Mouse (Mus musculus) embryo, embryonic 11 days (tissue): ENCODE data around the gene R3hdm4.
"Not testable (repeated sequence)": the region's sequence is repeated elsewhere in the genome, so short reads cannot be mapped to it uniquely, and the experiment has no call there.

Source experiments
- DNase-seq: peaks from one replicate; pipeline ENCODE4 v3.0.0-alpha.2; 2015

Gene R3hdm4

DNA sequence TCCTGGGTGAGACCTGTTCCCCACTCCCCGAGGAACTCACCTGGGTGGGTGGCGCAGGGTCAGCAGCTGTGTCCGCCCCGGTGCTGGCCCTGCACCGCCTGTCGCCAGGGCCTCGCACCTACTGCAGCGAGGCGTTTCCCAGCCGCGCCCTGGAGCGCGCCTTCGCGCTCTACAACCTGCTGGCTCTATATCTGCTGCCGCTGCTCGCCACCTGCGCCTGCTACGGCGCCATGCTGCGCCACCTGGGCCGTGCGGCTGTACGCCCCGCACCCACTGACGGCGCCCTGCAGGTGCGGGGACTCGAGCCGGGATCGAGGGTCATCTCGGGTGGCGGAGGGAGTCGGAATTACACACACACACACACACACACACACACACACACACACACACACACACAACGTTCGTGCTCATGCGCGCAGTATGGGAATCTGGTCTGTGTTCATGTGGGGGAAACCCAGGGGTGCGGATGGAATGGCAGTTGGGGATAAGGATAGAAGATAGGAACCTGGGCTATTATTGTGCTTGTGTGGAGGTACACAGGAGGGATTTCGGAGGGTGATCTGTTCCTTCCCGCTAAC lies at the start of gene R3hdm4:
R3hdm4 (minus strand) TSS at position 251 of the 578 bp plus-strand sequence.
- DNase-seq: no peak

DNA sequence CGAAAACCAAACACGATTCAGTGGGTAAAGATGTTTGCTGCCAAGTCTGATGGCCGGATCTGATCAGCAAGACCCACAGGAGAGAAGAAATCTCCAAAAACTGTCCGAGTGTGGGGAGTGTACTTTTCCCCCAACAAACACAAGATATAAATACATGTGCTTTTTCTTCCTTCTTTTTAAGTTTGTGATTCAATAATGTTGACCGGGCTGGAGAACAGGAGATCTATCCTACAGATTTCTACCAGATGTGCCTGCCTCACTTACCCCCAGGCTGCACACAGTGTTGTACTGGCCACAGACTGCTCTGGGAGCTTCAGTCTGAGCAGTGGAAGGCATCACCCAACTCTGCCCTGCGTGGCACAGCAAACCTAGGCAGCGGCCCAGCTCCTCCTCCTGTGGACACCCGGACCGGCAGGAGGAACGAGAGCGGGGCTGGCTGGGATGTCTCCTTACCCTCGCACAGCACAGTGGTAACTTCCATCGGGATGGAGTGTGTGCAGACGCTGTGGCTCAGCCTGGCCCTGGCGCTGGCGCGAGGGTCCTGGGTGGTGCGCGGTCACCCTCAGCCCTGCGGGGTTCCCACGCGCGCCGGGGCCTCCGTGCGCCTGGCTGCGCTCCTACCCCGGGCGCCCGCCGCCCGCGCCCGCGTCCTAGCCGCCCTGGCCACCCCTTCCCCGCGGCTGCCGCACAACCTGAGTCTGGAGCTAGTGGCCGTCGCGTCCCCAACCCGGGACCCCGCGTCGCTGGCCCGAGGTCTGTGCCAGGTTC lies 49.6 kb upstream of the R3hdm4 start, which contains the start of gene Grin3b:
Grin3b (plus strand) TSS at position 301 of the 768 bp plus-strand sequence.
- DNase-seq: peak; percentile 40

DNA sequence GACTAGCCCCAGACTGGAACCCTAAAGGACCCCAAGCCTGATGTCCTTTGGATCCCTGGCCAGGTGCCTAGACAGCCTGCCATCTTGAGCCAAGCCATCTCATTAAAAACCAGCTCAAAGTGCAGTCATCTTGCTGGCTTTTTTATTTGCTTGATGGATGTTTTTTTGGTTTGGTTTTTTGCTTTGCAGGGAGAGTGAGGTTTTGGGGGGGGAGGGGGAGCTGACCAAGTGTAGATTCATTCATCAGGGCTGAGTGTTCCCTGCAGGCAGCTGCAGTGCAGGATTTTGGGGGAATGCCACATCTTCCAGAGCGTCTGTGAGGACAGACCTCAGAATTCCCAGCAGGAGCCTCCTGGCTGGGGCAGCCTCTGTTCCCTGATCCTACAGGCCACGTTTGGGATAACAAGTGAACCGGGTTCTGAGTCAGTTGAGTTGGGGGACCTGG lies 48.1 kb upstream of the R3hdm4 start:
- no peak for DNase-seq

GRCm38 (mm10) chr10:79968181-79968580 lies 47.2 kb upstream of the R3hdm4 start:
- no peak for DNase-seq

- no peak for DNase-seq
Observed at GRCm38 (mm10) chr10:79966886-79967400, 45.9 kb upstream of the R3hdm4 start.

- no peak for DNase-seq
Observed at GRCm38 (mm10) chr10:79965325-79965724, 44.3 kb upstream of the R3hdm4 start.

DNA sequence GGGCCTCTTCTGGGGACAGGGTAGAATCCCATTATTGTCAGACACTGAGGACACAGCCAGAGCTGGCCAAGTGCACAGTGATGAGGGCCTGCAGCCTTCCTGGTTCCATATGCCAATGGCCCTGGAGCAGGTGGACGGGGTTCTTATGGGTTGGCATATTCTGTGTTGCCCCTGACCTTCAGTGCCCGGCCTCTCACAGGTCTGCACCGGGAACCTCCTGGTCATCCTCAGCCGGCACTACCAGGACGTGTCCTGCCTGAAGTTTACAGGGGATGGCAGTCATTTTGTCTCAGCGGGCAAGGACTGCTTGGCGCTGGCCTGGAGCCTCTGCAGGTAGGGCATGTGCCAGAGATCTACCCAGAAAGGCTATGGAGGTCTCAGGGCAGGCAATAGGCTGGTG lies 43.7 kb upstream of the R3hdm4 start:
- DNase-seq: no peak

DNA sequence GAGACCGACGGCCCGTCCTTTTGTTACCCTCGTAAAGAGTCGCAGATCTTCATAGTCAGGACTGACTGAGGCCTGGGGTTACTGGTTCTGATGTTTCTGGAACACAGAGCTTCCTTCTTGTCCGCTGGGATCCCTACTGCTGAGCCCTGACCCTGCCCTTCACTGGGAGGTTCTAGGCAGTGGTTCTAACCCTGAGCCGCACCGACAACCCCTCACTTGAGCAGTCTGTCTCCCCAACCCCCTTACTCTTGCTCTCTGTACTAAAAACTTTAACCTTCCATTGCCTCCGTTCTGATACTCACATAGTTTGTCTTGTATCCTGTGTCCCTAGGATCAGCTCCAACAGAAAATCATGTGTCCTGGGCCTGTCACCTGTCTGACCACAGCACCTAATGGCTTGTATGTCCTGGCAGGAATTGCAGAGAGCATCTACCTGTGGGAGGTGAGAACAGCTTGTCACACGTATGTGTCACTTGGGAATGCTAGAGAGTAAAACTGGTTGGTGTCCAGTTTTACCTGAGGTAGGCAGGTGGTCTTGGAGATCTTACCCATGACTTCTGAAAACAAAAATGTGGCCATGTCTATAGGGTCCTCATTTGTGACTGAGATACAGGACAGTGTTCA lies 39.8 kb upstream of the R3hdm4 start:
- no peak for DNase-seq

GRCm38 (mm10) chr10:79959847-79960601 lies 39.0 kb upstream of the R3hdm4 start, which contains the start of gene Wdr18:
Gene Wdr18, plus strand, starts transcription at chr10:79960152.
- peak; percentile 98 for DNase-seq

- DNase-seq: not testable (repeated sequence)
Observed at GRCm38 (mm10) chr10:79959412-79959811, 38.4 kb upstream of the R3hdm4 start.

GRCm38 (mm10) chr10:79958140-79958816 lies 37.3 kb upstream of the R3hdm4 start:
- DNase-seq: peak; percentile 88

DNA sequence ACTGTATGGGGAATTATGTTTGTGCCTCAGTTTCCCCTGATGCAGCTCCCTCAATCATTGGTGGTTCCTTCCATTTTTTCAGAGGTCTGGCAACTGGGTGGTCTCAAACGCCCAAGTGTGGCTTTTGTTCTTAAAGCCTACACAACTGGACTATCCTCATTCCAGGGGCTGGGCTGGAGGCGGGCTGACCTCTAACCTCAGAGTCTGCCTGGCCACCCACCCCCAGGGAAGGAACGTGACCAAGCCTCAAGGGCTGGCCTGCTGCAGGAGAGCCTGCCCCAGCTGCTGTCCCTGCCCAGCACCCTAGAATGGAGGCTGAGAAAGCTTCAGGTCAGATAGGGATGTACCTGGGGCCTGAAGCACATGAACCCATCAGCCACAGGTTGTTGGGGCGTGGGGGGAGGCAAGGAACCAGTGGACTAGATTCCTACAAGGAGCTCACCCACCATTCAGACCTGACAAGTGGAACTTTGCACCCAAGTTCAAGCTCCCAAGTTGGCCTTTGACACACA lies 35.7 kb upstream of the R3hdm4 start:
- no peak for DNase-seq

- no peak for DNase-seq
Observed at GRCm38 (mm10) chr10:79955691-79956090, 34.7 kb upstream of the R3hdm4 start.

DNA sequence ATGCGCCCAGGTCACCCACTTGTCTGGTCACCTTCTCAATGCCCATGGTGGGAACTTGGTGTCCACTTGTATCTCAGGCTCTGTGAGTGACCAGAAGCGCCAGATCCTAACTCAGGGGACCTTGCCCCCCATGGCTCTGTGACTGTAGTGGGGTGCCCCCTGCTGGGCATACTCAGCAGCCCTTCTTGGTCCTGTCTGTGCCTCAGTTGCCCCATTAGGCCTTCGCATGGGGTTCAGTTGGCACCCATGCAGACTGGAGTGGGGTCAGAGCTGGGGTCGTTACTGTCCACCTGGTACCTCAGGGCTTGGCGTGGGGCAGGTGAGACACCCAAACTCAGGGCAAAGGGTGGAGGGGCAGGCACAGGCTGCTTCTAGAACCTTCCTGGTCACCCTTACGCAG lies 32.9 kb upstream of the R3hdm4 start:
- peak; percentile 39 for DNase-seq

DNA sequence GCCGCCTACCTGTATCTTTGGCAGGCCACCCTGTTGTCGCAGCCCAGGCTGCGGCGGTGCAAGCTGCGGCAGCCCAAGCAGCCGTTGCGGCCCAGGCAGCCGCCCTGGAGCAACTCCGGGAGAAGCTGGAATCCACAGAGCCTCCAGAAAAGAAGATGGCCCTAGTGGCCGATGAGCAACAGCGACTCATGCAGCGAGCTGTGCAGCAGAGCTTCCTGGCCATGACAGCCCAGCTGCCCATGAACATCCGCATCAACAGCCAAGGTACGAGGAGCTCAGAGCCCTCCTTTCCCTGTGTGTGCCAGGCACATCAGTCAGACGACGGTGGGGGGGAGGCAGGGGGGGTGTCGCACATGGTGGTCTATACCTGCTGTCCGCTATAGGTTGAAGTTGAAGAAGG lies 29.7 kb upstream of the R3hdm4 start:
- no peak for DNase-seq

DNA sequence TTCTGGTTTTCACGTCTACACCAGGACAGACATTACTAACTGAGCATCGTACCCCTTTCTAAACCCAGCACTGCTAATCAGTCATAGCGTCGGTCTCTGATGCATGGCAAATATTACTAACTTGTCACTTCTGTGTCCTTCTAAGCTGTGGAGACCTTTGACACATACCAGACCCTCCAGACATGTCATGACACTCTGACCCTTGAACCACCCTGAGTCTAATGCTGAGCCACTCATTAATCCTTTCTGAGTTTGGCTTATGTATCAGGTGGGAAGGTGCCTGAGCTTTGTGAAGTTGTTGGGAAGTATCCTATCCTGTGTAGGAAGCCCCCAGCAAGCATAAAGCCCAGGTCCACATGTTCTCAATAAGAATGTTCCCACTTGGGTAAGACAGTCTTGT lies 28.9 kb upstream of the R3hdm4 start:
- no peak for DNase-seq

DNA sequence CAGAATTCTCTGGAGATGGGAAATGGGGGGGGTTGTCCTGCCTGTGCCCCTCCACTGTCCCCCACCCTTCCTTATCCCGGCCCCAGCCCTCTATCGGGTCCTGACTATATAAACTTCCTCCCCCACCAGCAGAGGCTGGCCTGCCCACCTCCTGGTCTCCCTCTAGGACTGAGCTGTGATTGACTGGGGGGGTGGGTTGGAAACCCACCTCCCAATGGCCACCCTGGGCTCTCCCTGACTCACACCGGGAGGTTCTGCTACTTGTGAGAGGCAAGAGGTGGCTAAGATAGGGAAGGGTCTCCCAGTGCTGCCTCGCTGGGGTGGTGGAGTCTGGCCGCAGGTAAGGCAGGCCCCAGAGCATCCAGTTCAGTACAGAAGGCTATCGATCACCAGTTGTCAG lies 26.5 kb upstream of the R3hdm4 start:
- DNase-seq: no peak

GRCm38 (mm10) chr10:79946752-79947322 lies 25.8 kb upstream of the R3hdm4 start:
- peak; percentile 47 for DNase-seq

GRCm38 (mm10) chr10:79945507-79946234 lies 24.7 kb upstream of the R3hdm4 start:
- peak; percentile 76 for DNase-seq

DNA sequence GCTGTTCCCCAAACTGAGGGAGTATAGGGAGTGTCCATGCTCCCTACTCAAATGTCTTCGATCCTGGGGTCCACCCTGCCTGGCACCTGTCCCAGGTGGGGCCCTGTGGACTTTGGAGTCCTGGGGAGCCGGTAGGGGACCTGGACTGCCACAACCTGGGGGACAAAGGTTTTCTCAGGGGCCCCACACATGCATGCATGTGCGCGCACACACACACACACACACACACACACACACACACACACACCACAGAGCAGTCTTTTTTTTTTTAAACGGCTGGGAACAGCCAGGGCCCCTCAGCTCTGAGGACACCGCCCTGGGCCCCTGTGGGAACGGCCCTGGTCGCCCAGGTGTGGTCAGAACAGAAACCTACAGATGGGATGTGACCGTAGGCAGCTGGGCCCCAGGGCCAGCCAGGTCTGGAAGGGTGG lies 22.5 kb upstream of the R3hdm4 start:
- DNase-seq: no peak

- no peak for DNase-seq
Observed at GRCm38 (mm10) chr10:79942988-79943387, 22.0 kb upstream of the R3hdm4 start.
